15 mouse cellular contexts compared by ENCODE assay signal in genomic region chr8:94664722-94665121, GRCm38 (mm10). TPM values are rescaled to one million over a fixed set of nuclear protein-coding genes. Genes with fewer than 3 reads are reported as not detected.
"Had no signal": no experiment of that assay in that cellular context is flagged by ENCODE, and none has a peak within 500 bp of the region (broad histone marks: within the 10 kb centered on the region; RNA-seq: fewer than 3 reads in every experiment).

No protein-coding gene starts in this region.

- H3K9ac ChIP-seq: limb, embryonic 13.5 days; liver, embryonic 13.5 days had no signal

- DNase-seq: layer of hippocampus, adult 9-11 months; liver; liver, embryonic 13.5 days; lung, adult 2 months; lung, postnatal 14 days; lung, postnatal 4 days; midbrain, embryonic 14.5 days; thymus, adult 18-20 months; thymus, postnatal 36 days had no signal

- H3K4me3 ChIP-seq: layer of hippocampus, adult 2 months; limb, embryonic 10.5 days; limb, embryonic 13.5 days; liver, embryonic 13.5 days had no signal

- H3K27me3 ChIP-seq: limb, embryonic 13.5 days; liver, embryonic 13.5 days had no signal

- H3K4me2 ChIP-seq: liver, embryonic 13.5 days; midbrain, embryonic 11.5 days had no signal

- ATAC-seq: hindbrain, embryonic 16.5 days; intestine, embryonic 16.5 days had no signal

- H3K9me3 ChIP-seq: limb, embryonic 10.5 days; limb, embryonic 13.5 days; liver, embryonic 13.5 days had no signal

- H3K27ac ChIP-seq: layer of hippocampus, adult 2 months; limb, embryonic 10.5 days; limb, embryonic 13.5 days; liver, embryonic 13.5 days had no signal

RNA-seq across cellular contexts. Expression of gene Pllp, which starts 31.4 kb away (rescaled TPM):
- polyA plus RNA-seq: limb, embryonic 10.5 days had no signal
